Mouse (Mus musculus) liver, adult 2 months (tissue): ENCODE measurements around the gene Tmem251.

Experiments used
- CTCF ChIP-seq: fragments of 200-500 bp; IDR thresholded peaks from 2 replicates; pipeline ENCODE4 v1.5.1; 2011; ENCODE audit warnings: low read depth, low read length, control low read depth
- POLR2A ChIP-seq: fragments of 200-500 bp; IDR thresholded peaks from 2 replicates; pipeline ENCODE4 v1.6.1; 2011; ENCODE audit warnings: low read length, control low read depth; ENCODE audit not compliant: insufficient read depth; ENCODE audit errors: extremely low read depth

- TF ChIP-seq POLR2A = no peak
- peak; percentile 4; the same call in 1 of the 2 replicates for TF ChIP-seq CTCF
Measured at GRCm38 (mm10) chr12:102779452-102779851, 35.9 kb downstream of the Tmem251 start.
